Mouse (Mus musculus): ENCODE results near the gene Ccs.
"Not testable (repeated sequence)": the region's sequence is repeated elsewhere in the genome, so short reads cannot be mapped to it uniquely, and the experiment has no call there.

Gene Ccs

DNA sequence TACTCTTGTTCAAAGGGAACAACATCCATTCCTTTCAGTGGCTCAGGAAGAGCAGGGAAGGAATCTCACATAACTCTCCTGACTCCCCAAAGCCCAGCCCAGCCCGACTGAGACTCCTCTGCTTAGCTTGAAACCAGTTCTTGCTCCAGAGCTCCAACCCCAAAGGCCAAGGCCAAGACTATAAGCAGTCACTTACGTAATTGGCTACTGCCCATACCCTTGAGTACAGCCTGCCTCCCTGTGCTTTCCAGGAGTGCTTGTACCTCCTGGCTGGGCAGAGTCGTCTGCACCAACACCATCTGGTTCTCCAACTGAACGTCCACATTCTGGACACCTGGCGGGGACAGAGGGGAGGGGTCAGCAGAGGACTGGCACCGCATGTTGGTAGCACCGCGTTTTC is 5.2 kb downstream of the Ccs start:
- DNase-seq = no peak

DNA sequence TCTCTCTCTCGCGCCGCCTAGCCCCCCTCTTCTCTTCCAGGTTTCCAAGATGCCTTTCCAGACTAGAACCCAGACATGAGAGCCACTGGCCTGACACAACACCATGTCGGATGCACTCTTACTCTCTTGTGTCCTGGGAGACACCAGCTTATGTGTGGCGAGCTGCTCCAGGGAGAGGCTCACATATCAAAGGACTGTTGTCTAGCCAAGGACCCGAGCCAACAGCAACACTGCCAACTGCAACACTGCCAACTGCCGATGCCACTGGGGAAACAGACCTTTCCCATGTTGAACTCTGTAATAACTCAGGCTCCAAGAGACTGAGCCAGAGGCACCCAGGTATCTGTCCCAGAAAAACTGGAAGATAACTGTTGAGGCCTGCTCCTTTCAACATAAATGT is 10.0 kb downstream of the Ccs start:
- DNase-seq = no peak

DNA sequence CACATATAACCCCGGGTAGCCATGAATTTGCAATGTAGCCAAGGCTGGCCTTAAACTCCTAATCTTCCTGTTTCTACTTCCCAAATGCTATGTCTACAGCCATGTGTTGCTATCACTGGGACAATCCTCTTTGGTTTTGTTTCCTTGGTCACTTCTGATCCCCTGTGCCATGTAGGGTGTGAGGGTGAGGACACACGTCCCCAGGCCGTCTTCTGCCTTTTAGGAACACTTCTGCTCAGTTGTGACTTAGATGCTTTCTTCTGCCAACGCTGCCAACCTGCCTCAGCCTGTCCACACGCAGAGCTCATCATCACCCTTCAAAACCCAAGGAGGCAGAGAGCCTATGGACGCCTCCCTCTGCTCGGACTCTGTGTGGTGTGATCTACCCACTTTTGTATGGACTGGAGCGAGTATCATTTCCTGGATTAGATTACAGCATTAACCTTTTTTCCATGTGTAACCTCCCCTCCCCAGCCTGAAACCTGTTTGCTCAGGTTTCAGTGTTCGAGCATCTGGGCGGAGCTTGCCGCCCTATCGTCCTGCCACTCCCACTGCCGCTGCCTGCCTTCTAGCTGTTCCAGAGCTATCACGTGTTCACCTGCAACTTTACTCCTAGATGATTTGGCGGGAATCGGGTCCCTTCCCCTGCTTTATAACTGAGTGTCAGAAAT is 10.6 kb downstream of the Ccs start:
- DNase-seq = no peak

DNA sequence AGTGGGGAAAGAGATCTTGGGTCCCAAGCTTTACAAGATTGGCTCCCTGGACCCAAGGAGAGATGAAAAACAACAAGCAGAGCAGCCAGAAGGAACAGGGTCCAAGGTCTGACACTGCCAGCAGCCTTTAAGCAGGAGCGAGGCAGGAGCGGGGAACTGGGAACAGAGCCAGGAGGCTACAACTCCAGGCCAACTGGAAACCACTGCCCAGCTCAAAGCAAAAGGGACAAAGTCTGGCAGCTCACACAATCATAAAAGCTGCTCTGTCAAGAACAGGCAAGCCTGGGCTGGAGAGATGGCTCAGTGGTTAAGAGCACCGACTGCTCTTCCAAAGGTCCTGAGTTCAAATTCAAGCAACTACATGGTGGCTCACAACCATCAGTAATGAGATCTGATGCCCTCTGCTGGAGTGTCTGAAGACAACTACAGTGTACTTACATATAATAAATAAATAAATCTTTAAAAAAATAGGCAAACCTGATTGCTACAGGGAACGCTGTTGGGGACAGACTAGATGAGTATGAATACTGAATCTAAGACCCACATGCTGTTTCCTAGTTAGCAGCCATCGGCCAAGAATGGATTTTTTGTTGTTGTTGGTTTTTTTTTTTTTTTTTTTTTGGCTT is 18.3 kb downstream of the Ccs start:
- DNase-seq = peak; percentile 55

DNA sequence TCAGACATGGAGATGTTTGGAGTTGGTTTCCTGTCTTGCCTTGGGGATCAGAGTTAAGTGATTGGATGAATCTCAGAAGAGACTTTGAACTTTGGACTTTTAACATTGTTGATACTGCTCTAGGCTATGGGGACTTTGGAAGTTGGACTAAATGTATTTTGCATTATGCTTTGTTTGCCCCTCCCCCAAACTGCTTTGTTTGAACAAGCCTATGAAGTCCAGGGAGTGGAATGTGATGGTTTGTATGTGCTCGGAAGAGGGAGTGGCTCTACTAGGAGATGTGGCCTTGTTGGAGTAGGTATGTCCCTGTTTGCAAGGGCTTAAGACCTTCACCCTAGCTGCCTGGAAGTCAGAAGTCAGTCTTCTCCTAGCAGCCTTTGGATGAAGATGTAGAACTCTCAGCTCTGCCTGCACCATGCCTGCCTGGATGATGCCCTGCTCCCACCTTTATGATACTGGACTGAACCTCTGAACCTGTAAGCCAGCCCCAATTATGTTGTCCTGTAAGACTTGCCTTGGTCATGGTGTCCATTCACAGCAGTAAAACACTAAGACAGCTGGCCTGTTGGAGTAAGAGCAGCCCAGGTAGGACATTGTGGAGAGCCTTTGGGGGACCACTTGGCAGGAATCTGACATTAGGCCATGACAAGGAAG is 21.8 kb downstream of the Ccs start:
- no peak for DNase-seq

DNA sequence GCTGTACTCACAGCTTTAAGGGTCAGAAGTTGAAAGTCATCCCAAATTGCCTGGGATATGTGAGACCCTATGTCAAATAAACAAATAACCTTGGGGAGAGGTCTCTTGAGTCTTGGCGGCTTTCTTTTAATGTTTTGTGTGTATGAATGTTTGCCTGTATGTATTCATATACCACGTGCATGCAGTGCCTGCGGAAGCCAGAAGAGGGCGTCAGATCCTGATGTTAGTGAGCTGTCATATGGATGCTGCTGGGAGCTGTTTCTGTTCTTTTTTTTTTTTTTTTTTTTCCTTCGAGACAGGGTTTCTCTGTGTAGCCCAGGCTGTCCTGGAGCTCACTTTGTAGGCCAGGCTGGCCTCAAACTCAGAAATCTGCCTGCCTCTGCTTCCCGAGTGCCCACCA is 26.1 kb downstream of the Ccs start:
- DNase-seq = no peak

DNA sequence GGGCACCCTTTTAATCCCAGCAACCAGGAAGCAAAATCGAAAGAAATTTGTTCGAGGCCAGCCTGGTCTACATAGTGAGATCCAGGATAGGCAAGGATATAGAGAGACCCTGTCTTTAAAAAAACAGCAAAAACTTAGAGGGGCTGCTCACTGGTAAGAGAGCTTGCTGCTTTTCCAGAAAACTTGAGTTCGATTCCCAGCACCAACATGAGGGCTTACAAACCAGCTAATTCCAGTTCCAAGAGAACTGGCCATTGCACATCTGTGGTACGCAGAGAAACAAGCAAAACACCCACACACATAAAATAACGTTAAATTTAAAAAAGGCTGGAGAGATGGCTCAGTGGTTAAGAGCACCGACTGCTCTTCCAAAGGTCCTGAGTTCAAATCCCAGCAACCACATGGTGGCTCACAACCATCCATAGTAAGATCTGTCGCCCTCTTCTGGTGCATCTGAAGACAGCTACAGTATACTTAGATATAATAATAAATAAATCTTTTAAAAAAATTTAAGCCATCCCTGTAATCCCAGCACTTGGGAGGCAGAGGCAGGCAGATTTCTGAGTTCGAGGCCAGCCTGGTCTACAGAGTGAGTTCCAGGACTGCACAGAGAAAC is 26.7 kb downstream of the Ccs start:
- not testable (repeated sequence) for DNase-seq

DNA sequence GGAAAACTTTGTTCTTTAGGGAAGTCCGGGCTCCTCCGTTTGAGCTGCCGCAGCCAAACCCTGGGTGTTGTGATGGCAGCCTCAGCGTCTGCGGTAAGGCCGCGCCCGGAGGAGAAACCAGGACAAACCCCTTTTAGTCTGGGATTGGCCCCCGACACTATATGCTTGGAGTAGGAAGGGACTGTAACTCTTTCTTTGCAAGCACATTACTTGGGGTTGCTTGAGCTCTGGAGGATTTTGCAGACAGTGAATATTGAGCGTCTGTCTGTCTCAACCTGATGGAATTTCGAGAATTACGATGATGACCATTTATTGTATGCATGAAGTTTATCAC is 27.3 kb downstream of the Ccs start:
- DNase-seq = no peak

DNA sequence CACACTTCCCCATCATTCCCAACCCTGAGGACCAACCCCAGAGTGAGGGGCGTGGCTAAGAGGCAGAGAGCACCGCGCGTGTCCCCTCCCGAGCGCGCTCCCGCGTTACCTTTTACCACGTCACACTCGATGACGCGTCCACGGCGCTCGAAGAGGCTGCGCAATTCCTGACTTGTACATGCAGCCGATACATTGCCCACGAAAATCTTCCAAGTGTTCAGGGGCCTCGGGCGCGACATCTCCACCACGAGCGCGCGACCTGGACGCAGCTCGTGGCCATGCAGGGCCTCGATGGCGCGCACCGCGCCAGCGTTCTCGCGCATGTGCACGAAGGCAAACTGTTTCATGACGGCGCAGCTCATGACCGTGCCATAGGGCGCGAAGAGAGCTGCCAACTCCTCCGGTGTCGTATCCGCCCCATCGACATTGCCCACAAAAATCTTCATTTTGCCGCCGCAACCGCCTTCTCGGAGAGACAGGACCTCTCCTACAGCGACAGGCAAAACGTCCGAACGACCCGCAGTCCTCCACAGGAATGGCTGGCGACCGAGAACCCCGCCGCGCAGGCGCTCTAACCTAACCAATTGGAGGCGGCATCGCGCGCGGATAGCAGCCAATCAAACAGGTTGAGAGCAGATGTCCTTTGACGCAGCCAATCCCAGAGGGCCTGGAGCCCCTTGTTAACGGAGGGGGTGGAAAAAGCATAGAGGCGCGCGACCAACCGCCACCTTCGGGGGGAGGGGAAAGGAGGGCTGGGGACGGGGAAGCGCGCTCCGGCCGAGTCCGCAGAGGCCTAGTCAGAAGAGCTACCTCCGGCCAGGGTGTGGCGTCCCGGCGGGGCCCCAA is 27.8 kb downstream of the Ccs start, which contains the start of the genes Gm21992 and Rbm14:
Gm21992 (minus strand) TSS at position 550 of the 846 bp plus-strand sequence.
Rbm14 (minus strand) TSS at position 572 of the 846 bp plus-strand sequence.
- peak; percentile 98 for DNase-seq

DNA sequence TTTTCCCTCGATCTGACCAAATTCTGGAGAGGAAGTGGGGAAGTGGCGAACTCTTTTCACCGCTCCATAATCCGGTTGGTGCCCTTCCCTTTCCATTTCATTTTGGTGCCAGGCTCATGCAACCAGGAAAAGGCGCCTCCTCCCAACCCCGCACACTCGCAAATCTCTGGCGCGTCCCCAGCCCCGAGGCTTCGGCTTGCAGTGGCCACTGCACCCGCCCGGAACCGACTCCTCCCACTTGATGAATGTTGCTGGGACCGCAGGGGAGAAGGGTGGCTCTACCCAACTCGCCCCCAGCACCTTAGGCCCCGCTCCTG is 28.4 kb downstream of the Ccs start:
- DNase-seq = no peak

DNA sequence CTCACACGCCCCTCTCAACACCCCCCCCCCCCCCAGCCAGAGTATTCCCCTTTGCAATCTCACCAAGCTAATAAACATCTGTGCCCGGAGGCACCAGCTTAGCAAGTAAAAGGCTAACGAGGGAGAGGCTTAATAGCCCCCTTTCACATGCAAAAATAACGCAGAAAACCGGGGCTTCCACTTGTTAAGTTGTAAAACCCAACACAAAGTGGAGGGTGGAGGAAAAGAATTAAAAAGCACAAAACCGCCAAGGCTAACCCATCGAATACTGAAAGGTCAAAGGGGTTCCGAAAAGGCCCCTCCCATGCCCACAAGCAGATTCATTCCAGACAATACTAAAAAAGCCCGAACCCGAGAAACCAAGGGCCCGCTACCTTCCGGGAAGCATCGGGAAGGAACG is 28.8 kb downstream of the Ccs start:
- DNase-seq = no peak

DNA sequence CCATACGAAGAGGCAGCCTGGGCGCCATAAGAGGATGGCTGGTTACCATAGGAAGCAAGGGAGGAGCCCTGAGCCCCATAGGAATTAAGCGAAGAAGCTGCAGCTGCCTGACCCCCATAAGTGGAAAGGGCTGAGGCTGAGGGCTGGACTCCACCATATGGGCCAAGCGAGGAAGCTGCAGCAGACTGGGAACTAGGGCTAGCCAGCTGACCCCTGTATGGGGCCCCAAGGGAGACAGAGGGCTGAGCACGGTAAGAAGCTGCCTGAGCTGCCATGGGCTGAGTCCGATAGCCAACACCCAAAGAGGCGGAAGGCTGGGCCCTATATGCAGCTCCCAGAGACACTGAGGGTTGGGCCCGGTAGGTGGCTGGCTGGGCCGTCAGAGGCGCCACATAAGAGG is 35.8 kb downstream of the Ccs start:
- no peak for DNase-seq

DNA sequence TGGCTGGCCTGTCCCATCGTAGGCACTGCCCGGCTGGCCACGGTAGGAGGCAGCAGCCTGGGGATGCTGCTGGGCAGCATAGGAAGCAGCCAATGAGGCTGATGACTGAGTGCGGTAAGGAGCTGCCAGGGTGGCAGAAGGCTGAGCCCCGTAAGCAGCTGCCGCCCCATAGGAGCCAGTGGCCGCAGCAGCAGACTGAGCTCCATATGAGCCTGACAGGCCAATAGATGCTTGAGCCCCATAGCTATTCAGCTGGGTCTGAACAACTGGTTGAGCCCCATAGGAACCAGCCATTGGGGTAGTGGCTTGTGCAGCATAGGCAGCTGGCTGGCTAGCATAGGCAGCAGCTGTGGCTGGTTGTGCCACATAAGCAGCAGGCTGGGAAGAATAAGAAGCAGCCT is 36.4 kb downstream of the Ccs start:
- DNase-seq = no peak

DNA sequence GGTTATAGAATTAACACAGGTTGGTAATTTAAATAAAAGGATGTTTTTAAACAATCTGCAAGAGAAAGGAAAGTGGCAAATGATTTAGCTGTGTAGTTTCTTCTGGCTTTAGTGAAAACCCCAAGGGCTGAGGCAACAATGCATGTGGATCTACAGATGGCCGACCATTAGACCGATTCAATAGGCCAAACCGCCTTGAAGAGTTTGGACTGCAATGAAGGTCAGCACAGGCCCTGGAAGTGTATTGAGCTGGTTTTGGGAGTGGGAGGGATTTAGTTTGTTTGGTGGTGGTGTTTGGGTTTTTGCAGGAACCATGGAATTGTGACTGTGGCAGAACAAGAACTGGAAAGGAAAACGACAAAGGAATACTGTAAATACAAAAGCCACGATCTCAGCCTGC is 40.0 kb downstream of the Ccs start:
- no peak for DNase-seq

DNA sequence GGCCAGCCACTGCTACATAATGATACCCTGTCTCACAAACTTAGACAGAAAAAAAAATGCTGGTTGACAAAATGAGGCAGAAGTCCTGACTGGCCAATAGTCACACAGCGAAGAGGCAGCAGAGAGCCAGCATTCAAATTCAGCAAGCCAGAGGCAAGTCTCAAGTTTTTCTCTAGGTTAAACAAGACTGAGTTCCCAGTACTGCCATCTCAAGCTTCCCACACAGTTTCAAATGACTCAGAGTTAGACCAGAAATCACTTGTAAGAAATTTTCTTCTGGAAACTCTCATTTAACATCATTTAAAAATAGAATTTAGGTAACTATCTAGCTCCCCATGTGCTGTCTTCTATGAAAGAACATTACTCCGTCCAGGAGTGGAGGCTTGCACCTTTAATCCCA is 41.3 kb downstream of the Ccs start:
- no peak for DNase-seq

DNA sequence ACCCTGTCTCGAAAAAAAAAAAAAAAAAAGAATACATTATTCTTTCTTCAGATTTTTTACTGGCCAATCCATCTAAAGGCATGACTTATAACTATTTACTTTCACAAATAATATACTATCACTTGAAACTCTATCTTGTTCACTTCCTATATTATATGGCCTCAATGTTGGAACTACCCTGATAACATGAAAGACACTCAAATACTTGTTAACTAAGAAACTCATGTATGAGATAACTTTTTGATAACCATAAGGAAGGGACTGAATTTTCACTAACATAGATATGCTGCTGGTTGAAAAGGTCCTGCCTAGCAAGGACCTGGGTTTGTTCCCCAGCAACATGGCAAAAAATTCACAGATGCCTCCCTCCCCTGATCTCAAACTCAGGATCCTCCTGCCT is 43.2 kb downstream of the Ccs start:
- no peak for DNase-seq

DNA sequence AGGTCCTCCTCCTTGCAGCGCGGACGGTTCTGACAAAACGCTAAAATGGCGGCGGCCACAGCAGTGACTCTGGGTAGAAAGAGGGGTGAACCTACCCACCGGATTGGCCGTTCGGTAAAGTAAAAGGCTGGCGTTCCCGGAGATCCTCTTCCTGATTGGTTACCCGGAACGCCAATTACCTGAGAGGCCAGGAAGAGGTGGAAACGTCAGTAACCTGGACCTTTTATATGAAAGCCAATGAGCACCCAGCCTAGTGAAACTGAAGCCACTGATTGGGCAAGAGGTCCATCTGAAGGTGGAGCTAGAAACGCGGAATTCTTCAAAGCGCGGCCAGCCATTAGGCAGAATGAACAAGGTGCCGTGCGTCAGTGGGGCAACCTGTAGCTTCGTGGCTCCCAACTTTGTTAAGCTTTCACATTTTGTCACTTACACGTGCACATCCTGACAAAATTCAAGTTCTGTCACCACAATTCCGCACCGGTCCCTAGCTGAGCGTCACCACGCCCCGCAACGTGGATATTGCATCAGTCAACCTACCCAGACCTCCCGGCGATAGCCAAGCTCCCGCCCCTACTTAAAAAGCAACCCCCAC is 45.2 kb downstream of the Ccs start, which contains the start of gene Rbm4:
Rbm4 (minus strand) TSS at position 71 of the 592 bp plus-strand sequence.
- DNase-seq = peak; percentile 98

DNA sequence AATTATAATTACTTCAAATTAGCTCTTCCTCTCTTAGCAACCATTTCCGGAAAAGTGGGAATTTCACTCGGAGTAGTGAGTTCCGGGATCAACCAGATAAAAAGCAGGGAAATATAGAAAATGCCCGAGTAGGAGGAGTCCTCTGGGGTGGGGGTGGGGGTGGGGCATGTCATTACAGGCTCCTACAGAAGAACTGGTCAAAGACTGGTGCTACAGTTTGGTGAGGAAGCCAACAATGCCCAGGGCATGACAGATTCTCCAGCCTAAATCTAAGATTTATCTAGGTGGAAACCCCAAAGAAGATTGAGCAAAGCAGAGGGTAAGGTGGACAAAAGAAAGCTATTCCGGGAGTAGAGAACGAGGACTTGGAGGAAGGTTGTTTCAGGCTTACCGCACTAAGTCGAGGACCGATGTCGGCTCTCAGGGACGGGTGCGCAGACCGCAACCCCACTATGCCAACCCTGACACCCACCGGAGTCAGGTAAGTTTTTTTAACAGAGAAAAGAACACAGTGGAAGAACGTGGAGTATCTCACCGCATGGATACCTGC is 45.8 kb downstream of the Ccs start:
- DNase-seq = no peak

DNA sequence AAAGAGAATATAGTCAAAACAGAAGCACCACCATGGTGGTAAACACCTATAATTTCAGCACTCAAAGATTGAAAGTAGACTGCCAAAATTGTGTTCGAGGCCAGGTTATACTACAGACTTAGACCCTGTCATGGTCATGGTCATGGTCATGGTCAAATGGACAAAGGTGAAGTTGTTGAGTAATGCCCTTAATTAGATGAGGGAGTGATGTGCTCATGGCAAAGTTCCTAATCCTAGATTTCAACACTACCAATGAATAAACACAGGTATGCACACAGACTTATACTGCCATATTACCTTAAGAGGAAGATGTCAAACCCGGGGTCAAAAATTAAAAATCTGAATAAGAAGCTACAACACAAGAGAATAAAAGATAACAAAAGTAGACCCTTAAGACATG is 52.8 kb downstream of the Ccs start:
- DNase-seq = no peak

DNA sequence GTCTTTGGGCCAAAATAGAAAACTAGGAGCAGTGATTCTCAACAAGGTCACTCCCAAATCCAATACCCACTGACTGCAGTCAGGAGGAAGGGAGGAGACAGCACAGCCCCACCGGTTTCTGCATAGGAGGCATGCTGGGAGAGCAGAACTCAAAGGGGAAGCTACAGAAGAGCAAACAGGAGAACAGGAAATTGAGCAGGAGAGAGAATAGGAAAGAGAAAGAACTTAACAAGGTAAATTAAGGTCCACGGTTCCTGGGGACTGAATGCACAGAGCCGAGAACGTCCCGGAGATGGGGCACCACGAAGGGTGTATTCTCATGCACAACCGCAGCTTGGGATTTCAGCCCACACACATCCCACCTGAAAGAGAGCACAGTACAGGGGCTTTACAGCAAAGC is 53.9 kb downstream of the Ccs start:
- no peak for DNase-seq

DNA sequence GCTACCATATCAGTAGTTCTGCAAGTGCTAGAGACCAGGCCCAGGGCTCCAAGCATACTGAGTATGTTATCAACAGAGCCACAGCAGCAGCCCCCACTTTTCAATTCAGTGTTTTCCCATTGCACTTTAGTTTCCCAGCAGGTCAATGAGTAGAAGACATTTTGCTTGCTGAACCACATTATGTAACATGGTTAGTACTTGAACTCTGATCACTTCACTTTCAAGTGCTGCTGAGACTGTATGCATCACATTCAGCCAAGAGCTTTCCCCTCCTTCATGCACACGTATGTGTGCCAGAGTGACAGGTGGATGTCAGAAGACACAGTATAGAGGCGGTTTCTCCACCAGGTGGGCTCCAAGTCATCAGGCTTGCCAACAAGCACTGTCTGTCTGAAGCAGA is 56.2 kb downstream of the Ccs start:
- DNase-seq = no peak
